Mouse (Mus musculus): ENCODE results near the gene Dock4. TPM values are rescaled to one million over a fixed set of nuclear protein-coding genes. Genes with fewer than 3 reads are reported as not detected.

Dock4 gene
- polyA plus RNA-seq, 1 experiment from 2014 or later = 6.4 TPM

- Histone ChIP-seq H3K36me3 (ENCODE audit: control insufficient read depth, insufficient read depth) (no peaks in the 10 kb centered on the region), H3K4me2 (ENCODE audit: low read depth, low read length) (no peak overlapping the region), H3K27ac (ENCODE audit: low read length) (no peak overlapping the region), H3K27me3 (ENCODE audit: control insufficient read depth, insufficient read depth, low read length) (no peaks in the 10 kb centered on the region), H3K4me3 (ENCODE audit: low read length) (no peak overlapping the region), H3K9ac (ENCODE audit: low read length) (no peak overlapping the region), H3K4me1 (ENCODE audit: control insufficient read depth, insufficient read depth, low read length) (no peaks in the 10 kb centered on the region), H3K9me3 (replicated peaks; ENCODE audit: control insufficient read depth, low read length) (no peaks in the 10 kb centered on the region)
- no peak for ATAC-seq (replicated peaks; ENCODE audit: extremely low read depth, insufficient read depth, low FRiP score)
These were observed 382.3 kb downstream of the Dock4 start for GRCm38 (mm10) chr12:40828025-40828424.

DNA sequence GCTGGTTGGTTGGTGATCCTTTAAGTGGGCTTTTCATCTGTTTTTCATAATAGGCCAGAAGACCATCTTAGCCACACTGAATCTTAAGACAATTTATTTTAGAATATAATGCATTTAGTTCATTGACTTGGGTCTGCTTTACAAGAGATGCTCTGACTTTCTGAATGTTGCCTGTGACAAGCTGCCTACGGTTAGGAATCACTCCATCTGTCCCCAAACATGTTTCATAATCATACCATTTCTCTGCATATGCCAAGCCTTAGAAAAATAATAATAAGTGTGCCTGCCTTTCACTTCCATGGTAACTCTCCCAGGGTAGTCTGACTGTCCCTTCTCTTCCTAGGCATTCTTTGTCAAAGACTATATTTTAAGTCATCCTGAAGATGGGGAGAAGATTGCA, 383.5 kb downstream of the Dock4 start:
- no peaks in the 10 kb centered on the region for H3K9me3 ChIP-seq (replicated peaks; ENCODE audit: control insufficient read depth, low read length)
- no peak overlapping the region for H3K4me3 ChIP-seq (ENCODE audit: low read length)
- no peak for ATAC-seq (replicated peaks; ENCODE audit: extremely low read depth, insufficient read depth, low FRiP score)
- H3K9ac ChIP-seq (ENCODE audit: low read length) = no peak overlapping the region
- no peaks in the 10 kb centered on the region for H3K27me3 ChIP-seq (ENCODE audit: control insufficient read depth, insufficient read depth, low read length)
- H3K27ac ChIP-seq (ENCODE audit: low read length) = no peak overlapping the region
- H3K4me1 ChIP-seq (ENCODE audit: control insufficient read depth, insufficient read depth, low read length) = no peaks in the 10 kb centered on the region
- H3K4me2 ChIP-seq (ENCODE audit: low read depth, low read length) = no peak overlapping the region
- 92% methylated on average over 1 of the region's 1 CpGs for WGBS
- H3K36me3 ChIP-seq (ENCODE audit: control insufficient read depth, insufficient read depth) = no peaks in the 10 kb centered on the region

- no peak for ATAC-seq (replicated peaks; ENCODE audit: extremely low read depth, insufficient read depth, low FRiP score)
- Histone ChIP-seq H3K27ac (ENCODE audit: low read length) (no peak overlapping the region), H3K36me3 (ENCODE audit: control insufficient read depth, insufficient read depth) (no peaks in the 10 kb centered on the region), H3K9ac (ENCODE audit: low read length) (no peak overlapping the region), H3K4me2 (ENCODE audit: low read depth, low read length) (no peak overlapping the region), H3K9me3 (replicated peaks; ENCODE audit: control insufficient read depth, low read length) (no peaks in the 10 kb centered on the region), H3K4me3 (ENCODE audit: low read length) (no peak overlapping the region), H3K4me1 (ENCODE audit: control insufficient read depth, insufficient read depth, low read length) (no peaks in the 10 kb centered on the region), H3K27me3 (ENCODE audit: control insufficient read depth, insufficient read depth, low read length) (no peaks in the 10 kb centered on the region)
- 67% methylated on average over 8 of the region's 8 CpGs for WGBS
These were observed 386.4 kb downstream of the Dock4 start for GRCm38 (mm10) chr12:40832157-40832556.

GRCm38 (mm10) chr12:40836924-40837323, 391.2 kb downstream of the Dock4 start:
- H3K9me3 ChIP-seq (replicated peaks; ENCODE audit: control insufficient read depth, low read length) = no peaks in the 10 kb centered on the region
- H3K4me2 ChIP-seq (ENCODE audit: low read depth, low read length) = no peak overlapping the region
- no peaks in the 10 kb centered on the region for H3K36me3 ChIP-seq (ENCODE audit: control insufficient read depth, insufficient read depth)
- peaks cover 11% of the 10 kb centered on the region for H3K4me1 ChIP-seq (ENCODE audit: control insufficient read depth, insufficient read depth, low read length)
- 85% methylated on average over 6 of the region's 6 CpGs for WGBS
- H3K4me3 ChIP-seq (ENCODE audit: low read length) = no peak overlapping the region
- no peak overlapping the region for H3K27ac ChIP-seq (ENCODE audit: low read length)
- ATAC-seq (replicated peaks; ENCODE audit: extremely low read depth, insufficient read depth, low FRiP score) = no peak
- no peak overlapping the region for H3K9ac ChIP-seq (ENCODE audit: low read length)
- H3K27me3 ChIP-seq (ENCODE audit: control insufficient read depth, insufficient read depth, low read length) = no peaks in the 10 kb centered on the region

DNA sequence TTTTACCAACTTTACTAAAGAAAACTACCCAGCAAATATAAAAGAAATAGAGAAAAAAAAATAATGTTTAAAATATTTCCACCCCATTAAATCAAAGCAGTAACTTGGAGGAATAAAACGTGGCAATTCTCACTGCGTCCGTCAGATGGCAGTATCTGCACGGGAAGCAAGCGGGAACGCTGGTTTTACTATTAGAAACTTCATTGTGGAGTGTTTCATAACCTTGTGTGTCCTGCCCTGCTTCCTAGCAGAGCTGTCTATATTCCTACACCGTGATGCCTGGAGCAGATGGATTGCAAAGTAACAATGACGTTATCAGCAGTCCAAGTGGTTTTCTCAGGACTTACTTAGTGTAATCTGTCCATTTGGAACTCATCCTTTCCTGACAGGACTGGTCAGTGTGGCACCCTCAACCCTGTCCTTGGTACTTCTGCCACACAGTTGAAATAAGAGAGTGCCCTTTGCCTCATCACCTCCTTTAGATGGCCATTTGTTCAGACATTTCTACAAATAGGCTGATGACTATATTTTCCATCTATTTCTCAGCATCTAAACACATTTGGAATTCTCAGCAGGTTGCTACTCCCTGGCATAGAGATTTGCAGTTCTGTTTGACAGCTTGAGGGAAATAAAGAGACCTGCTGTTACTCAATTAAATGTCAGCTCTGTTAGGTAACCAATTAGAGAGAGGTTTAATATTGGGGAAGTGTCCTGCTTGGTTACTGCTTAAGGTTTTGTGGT, 392.0 kb downstream of the Dock4 start:
- H3K27ac ChIP-seq (ENCODE audit: low read length) = no peak overlapping the region
- H3K36me3 ChIP-seq (ENCODE audit: control insufficient read depth, insufficient read depth) = no peaks in the 10 kb centered on the region
- H3K4me1 ChIP-seq (ENCODE audit: control insufficient read depth, insufficient read depth, low read length) = peaks cover 11% of the 10 kb centered on the region
- WGBS = 2% methylated on average over 8 of the region's 8 CpGs
- no peak overlapping the region for H3K4me2 ChIP-seq (ENCODE audit: low read depth, low read length)
- no peak for ATAC-seq (replicated peaks; ENCODE audit: extremely low read depth, insufficient read depth, low FRiP score)
- H3K9ac ChIP-seq (ENCODE audit: low read length) = no peak overlapping the region
- no peaks in the 10 kb centered on the region for H3K27me3 ChIP-seq (ENCODE audit: control insufficient read depth, insufficient read depth, low read length)
- no peak overlapping the region for H3K4me3 ChIP-seq (ENCODE audit: low read length)
- H3K9me3 ChIP-seq (replicated peaks; ENCODE audit: control insufficient read depth, low read length) = no peaks in the 10 kb centered on the region

DNA sequence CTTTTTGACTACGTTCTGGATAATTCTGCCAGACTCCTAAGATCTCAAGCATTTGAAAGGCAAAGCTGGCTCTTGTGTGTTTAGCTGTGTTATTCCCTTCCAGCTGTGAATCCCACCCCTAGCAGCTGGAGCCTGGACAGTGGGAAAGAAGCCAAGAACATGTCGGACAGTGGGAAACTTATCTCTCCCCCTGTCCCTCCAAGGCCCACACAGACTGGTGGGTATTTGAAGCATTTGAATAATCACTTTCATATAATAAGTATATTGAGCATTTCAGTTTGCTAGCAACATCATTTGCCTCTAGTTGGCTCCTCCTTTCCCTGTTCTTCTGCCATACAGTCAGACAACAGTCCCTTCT, 392.6 kb downstream of the Dock4 start:
- no peak overlapping the region for H3K4me3 ChIP-seq (ENCODE audit: low read length)
- H3K27me3 ChIP-seq (ENCODE audit: control insufficient read depth, insufficient read depth, low read length) = no peaks in the 10 kb centered on the region
- H3K9me3 ChIP-seq (replicated peaks; ENCODE audit: control insufficient read depth, low read length) = no peaks in the 10 kb centered on the region
- WGBS = 50% methylated on average over 2 of the region's 2 CpGs
- no peak for ATAC-seq (replicated peaks; ENCODE audit: extremely low read depth, insufficient read depth, low FRiP score)
- H3K27ac ChIP-seq (ENCODE audit: low read length) = no peak overlapping the region
- H3K36me3 ChIP-seq (ENCODE audit: control insufficient read depth, insufficient read depth) = no peaks in the 10 kb centered on the region
- H3K9ac ChIP-seq (ENCODE audit: low read length) = no peak overlapping the region
- no peak overlapping the region for H3K4me2 ChIP-seq (ENCODE audit: low read depth, low read length)
- H3K4me1 ChIP-seq (ENCODE audit: control insufficient read depth, insufficient read depth, low read length) = peaks cover 11% of the 10 kb centered on the region

GRCm38 (mm10) chr12:40838940-40839339, 393.2 kb downstream of the Dock4 start:
- H3K4me1 ChIP-seq (ENCODE audit: control insufficient read depth, insufficient read depth, low read length) = peaks cover 11% of the 10 kb centered on the region

DNA sequence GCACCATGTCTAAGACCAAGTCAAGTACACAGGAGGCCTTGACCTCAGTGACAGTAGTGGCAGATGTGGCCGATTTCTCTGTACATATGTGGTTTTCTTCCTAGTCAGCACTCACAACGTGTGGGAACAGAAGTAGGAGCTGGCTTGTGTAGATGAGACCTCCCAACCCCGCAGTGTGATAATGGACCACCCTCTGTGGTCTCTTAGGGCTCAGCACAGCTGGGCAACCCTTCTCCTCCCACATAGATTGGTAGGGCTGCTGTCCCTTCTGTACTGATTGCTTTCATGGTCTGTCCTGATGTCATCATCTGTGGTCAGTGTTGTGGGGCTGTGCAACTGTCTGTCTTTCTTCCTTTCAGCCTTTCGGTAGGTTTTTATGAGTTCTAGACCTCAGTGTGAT, 394.1 kb downstream of the Dock4 start:
- ATAC-seq (replicated peaks; ENCODE audit: extremely low read depth, insufficient read depth, low FRiP score) = no peak
- Histone ChIP-seq H3K4me3 (ENCODE audit: low read length) (no peak overlapping the region), H3K36me3 (ENCODE audit: control insufficient read depth, insufficient read depth) (no peaks in the 10 kb centered on the region), H3K27ac (ENCODE audit: low read length) (no peak overlapping the region), H3K9ac (ENCODE audit: low read length) (no peak overlapping the region), H3K9me3 (replicated peaks; ENCODE audit: control insufficient read depth, low read length) (no peaks in the 10 kb centered on the region), H3K4me2 (ENCODE audit: low read depth, low read length) (no peak overlapping the region), H3K27me3 (ENCODE audit: control insufficient read depth, insufficient read depth, low read length) (no peaks in the 10 kb centered on the region), H3K4me1 (ENCODE audit: control insufficient read depth, insufficient read depth, low read length) (peaks cover 11% of the 10 kb centered on the region)
- 65% methylated on average over 4 of the region's 4 CpGs for WGBS

More at GRCm38 (mm10) chr12:40838940-40839339, 393.2 kb downstream of the Dock4 start:
- Histone ChIP-seq H3K27me3 (ENCODE audit: control insufficient read depth, insufficient read depth, low read length) (no peaks in the 10 kb centered on the region), H3K4me3 (ENCODE audit: low read length) (no peak overlapping the region), H3K36me3 (ENCODE audit: control insufficient read depth, insufficient read depth) (no peaks in the 10 kb centered on the region), H3K9ac (ENCODE audit: low read length) (no peak overlapping the region), H3K9me3 (replicated peaks; ENCODE audit: control insufficient read depth, low read length) (no peaks in the 10 kb centered on the region), H3K27ac (ENCODE audit: low read length) (no peak overlapping the region), H3K4me2 (ENCODE audit: low read depth, low read length) (no peak overlapping the region)
- 56% methylated on average over 5 of the region's 5 CpGs for WGBS
- ATAC-seq (replicated peaks; ENCODE audit: extremely low read depth, insufficient read depth, low FRiP score) = no peak

DNA sequence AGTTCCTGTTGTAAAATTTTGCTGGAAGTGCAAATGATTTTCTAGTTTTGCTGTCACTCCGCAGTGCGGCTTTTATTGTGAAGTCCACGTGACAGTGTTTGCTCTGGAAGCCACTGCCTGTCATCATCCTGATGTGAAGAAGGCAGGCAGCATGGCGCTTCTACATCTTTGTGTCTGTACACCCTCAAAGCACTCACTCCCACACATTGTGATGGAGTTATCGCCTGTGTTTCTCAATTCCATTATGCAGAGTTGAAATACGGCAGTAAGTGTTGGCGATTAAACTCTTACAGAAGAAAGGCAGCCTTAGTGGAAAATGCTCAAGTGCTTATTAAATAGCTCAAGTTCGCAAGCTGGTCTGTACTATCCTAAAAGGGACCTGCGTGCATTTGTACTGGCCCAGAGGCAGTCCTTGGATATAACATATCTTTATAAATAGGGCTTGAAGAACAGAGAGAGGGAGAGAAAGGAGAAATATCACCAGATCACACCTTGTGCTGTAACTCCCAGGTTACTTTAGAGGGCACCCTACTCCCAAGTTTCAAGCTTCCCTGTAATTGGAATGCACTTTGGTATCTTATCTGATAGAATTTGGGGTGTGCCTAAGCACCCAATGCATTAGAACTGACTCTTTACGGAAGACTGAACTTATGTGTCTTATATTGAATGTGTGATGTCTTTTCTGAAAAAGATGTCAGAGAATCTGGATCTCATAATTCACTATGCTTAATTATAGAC, 396.7 kb downstream of the Dock4 start:
- WGBS = 53% methylated on average over 10 of the region's 10 CpGs
- Histone ChIP-seq H3K4me3 (ENCODE audit: low read length) (no peak overlapping the region), H3K36me3 (ENCODE audit: control insufficient read depth, insufficient read depth) (no peaks in the 10 kb centered on the region), H3K27me3 (ENCODE audit: control insufficient read depth, insufficient read depth, low read length) (no peaks in the 10 kb centered on the region), H3K4me1 (ENCODE audit: control insufficient read depth, insufficient read depth, low read length) (peaks cover 11% of the 10 kb centered on the region), H3K9me3 (replicated peaks; ENCODE audit: control insufficient read depth, low read length) (no peaks in the 10 kb centered on the region), H3K4me2 (ENCODE audit: low read depth, low read length) (peak overlapping the region; percentile 6; the same call in 1 of the 2 replicates), H3K9ac (ENCODE audit: low read length) (no peak overlapping the region), H3K27ac (ENCODE audit: low read length) (no peak overlapping the region)
- ATAC-seq (replicated peaks; ENCODE audit: extremely low read depth, insufficient read depth, low FRiP score) = no peak
